Mouse (Mus musculus): ENCODE measurements around the gene Trim67. TPM values are rescaled to one million over a fixed set of nuclear protein-coding genes. Genes with fewer than 3 reads are reported as not detected.

The Trim67 gene
- not detected in 2 replicates for polyA plus RNA-seq (2015; fragmentation: Nextera tagmentation; extraction: Ambion mirVana)

GRCm38 (mm10) chr8:124792708-124793107, at the start of gene Trim67:
Trim67 (plus strand) TSS chr8:124793092.
- DNase-seq (ENCODE audit: low spot score): peak; percentile 19

- DNase-seq (ENCODE audit: low spot score): no peak
Measured at GRCm38 (mm10) chr8:124746661-124747060, 46.2 kb upstream of the Trim67 start.

GRCm38 (mm10) chr8:124751191-124751590, 41.7 kb upstream of the Trim67 start:
- DNase-seq (ENCODE audit: low spot score): no peak

DNA sequence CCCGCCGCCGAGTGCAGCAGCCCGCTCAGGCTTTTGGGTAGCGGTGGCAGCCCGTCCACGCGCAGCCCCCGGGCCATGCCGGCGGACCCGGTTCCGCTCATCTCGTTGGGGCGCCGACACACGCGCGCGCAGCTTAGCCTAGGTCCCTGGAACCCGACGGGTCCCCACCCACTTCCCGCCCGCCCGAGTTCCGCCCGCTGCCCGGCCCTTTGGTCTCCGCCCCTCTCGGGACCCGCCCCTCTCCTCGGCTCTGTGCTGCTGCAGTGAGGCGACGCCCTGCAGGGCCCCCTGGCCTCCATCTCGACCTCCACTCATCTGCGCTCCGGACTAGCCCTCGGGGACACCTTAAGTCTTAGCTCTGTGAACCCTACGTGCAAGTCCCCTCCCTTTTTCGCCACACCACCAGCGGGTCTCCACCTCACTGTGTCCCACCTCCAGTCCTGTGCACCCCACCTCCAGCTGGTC, 41.2 kb upstream of the Trim67 start, which contains the start of gene Fam89a:
Fam89a (minus strand) TSS at position 124 of the 465 bp plus-strand sequence.
- DNase-seq (ENCODE audit: low spot score): peak; percentile 53

GRCm38 (mm10) chr8:124752325-124752862, 40.5 kb upstream of the Trim67 start:
- DNase-seq (ENCODE audit: low spot score): no peak

DNA sequence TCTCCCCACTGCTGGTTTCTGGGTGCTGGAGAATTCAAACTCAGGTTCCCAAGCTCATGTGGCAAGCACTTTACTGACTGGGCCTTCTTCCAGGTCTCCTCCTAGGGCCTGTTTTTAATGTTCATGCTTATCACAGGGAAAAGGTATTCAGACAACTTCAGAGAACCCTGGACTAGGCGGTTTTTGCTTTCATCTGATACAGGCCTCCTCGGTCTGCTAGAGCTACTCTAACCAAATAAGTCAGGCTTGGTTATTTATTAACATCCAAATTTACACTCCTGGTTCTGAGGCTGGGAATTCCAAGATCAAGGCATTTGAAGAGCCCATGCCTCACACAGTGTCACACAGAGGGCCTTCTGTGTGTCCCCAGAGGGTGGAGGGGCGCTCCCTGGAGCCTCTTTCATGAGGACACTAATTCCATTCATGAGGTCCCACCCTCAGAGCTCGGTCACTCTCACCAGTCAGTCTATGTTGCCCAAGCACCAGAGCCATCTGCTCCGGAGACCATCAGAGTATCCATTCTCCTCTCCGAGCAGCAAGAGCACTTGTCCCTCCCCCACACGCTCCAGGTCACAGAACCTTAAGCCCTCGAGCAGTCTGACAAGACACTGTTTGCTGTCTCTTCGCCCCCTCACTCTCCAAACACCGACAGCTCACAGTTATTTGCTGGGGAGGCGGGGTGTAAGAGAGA, 38.6 kb upstream of the Trim67 start:
- DNase-seq (ENCODE audit: low spot score): no peak

GRCm38 (mm10) chr8:124754792-124755190, 38.1 kb upstream of the Trim67 start:
- no peak for DNase-seq (ENCODE audit: low spot score)

DNA sequence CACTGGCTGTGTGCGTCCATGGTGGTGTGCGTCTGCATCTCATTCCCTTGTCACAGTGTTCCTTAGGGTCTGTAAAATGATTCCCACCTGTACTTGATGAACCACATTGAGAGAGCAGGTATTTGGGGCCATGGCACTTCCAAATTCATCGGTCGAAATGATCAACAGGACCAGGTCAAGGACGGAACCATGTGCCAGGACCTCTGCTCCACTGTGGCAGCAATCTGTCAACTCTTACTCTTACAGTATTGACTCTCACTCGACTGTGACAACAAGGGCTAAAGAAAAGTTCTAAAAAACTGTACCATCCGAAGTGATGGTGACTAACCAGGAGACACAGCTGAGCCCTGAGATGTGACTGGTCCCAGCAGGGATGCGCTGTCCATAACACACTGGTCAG, 37.4 kb upstream of the Trim67 start:
- no peak for DNase-seq (ENCODE audit: low spot score)

- DNase-seq (ENCODE audit: low spot score): no peak
Measured at GRCm38 (mm10) chr8:124756153-124756552, 36.7 kb upstream of the Trim67 start.

DNA sequence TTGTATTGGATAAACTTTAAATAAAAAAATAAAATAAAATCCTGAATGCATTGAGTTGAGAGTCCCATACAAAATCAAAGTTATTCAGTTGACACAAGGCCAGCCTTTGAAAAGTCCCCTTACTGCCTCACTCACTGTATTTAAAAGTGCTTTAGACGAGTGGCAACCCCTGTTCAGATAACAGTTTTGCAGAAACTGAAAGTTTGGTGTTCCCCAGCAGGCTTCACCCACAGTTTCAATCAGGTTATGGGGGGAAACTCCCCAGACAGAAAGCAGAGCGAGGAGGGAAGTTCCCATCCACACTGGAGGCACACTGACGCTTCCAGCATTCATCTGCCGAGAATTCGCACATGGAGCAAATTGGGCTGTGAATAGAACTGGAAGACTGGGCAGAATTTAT, 36.3 kb upstream of the Trim67 start:
- DNase-seq (ENCODE audit: low spot score): no peak

DNA sequence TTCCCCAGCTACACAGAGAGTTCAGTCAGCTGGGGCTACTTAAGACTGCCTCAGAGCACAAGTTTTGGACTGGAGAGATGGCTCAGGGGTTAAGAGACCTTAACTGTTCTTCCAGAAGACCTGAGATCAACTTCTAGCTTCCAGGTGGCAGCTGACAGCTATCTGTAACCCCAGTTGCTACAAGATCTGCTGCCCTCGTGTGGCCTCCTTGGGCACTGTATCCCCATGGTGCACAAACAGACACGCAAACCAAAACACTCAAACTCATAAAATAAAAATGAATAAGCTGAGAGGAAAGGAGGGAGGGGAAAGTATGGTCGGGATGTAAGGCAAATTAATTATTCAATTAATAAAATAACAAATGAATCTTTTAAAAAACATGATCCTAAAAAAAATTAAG, 34.3 kb upstream of the Trim67 start:
- DNase-seq (ENCODE audit: low spot score): peak; percentile 61

- DNase-seq (ENCODE audit: low spot score): no peak
Measured at GRCm38 (mm10) chr8:124763061-124763460, 29.8 kb upstream of the Trim67 start.

GRCm38 (mm10) chr8:124772389-124772788, 20.5 kb upstream of the Trim67 start:
- DNase-seq (ENCODE audit: low spot score): no peak

DNA sequence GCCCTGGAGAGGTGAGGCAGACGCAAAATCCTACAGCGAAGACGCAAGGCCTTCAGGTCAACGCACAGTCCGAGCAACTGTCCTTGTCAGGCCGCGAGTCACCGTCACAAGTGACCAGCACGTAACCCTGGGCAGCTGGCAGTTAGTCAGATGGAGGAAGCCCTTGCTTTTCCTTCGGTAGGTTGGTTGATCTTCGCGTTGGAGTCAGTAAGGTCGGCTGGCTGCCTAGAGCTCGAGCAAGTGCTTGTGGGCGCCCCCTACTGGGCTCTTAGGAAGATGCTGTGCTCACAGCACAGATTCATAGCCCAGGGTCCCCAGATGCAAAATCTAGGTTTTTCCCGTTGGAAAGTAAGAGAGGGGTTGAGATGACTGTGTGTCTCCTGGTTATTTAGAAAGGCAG, 17.2 kb upstream of the Trim67 start:
- DNase-seq (ENCODE audit: low spot score): peak; percentile 62

DNA sequence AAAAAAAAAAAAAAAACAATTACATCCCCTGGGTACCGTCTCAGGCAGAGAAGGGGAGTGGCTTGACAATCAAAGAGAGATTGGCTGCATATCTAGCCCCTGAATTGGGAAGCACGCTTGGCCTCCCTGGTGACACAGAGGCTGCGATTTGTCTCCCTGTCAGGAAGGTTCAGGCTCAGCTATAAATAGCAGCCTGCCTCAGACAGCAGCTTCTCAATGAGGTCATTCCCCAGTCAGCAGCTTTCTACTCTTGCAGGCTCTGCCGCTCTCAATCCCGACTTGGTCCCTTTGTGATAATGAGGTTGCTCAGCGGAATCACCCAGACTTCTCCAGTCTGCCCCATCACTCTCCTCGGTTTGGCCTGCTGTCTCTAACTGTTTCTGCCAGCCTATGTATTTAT, 12.7 kb upstream of the Trim67 start:
- no peak for DNase-seq (ENCODE audit: low spot score)

- no peak for DNase-seq (ENCODE audit: low spot score)
Measured at GRCm38 (mm10) chr8:124782431-124782830, 10.5 kb upstream of the Trim67 start.

DNA sequence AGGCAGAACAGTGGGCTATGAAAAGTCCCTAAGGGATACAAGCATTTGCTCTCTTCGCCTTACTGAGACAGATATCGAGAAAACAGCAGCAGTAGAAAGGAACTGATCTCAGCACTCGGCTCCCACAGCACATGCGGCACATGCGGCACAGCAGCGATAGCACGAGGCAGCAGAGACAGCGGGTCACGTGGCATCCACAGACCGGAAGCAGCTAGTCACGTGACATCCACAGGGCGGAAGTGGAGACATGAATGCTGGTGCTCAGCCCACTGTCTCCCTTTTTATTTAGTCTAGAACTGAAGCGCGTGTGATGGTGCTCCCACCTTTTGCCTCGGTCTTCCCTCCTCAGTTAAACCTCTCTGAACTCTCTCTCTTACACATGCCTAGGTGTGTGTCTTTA, 9.7 kb upstream of the Trim67 start:
- no peak for DNase-seq (ENCODE audit: low spot score)

DNA sequence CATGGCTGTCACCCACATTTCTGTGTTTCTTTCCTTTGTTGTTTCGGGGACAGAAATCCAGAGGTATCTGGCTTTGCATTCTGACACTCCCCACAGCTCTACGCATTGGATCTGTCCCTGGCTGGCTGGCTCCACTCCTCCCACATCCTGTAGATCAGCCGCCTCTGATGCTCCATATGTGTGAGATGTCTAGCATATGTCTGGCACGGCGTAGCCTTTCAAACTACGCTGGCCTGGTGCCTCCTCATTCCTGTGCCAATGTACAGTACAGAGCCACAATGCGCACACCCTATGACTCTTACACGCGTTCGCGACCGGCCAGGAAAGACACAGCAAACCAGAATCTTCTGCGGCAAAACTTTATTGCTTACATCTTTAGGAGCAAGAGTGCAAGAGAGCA, 8.3 kb upstream of the Trim67 start:
- DNase-seq (ENCODE audit: low spot score): no peak

DNA sequence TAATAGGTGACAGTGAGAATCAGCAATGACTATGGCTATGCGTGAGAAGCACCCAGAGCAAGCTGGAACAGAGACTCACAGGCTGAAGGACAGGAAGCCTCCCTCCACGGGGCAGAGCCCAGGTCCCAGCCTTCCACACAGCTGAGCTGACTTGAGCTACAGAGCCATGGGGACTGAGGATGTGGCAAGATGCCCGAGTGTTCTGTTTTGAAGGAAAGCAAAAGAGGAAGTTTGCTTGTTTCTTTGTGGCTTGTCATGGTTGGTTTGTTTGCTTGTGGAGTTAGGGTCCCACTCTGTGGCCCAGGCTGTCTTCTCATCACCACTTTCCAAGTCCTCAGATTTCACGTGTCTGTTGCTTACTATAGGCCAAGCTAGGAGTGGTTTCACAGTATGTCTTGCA, 2.2 kb upstream of the Trim67 start:
- DNase-seq (ENCODE audit: low spot score): no peak

DNA sequence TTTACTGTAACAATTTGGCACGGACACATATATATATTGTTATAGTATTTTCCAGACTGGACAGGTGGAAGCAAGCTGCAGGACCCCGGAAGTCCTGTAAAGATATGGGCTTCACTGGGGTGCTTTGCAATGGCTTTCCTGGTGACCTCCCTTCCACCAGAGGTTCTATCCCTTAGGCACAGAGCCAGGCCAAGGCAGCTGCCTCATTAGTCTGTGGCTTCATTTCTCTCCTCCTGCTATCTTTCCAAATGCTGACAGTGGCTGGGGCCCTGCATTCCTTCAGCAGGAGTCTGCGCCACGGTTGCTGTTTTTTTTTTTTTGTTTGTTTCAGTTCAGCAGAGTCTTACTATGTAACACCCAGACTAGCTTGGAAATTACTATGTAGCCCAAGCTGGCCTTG, 1.1 kb upstream of the Trim67 start:
- no peak for DNase-seq (ENCODE audit: low spot score)

DNA sequence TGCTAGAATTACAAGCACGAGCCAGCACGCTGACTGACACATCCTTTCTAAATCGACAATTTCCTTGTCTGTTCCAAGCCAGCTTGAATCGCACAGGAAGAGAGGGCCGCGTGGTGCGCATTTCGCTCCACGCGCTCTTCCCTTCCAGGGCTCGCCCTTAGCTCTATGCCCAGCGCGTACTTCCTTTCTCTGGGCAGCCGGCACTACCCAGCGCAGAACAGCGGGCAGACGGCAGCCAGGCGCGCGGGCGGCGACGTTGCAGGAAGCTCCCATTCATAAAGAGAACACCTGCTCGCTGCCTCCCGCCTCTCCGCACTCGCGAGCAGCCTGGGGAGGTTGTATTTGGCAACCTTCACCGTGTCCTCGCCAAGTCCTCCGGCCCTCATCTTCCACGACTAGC, 706 bp upstream of the Trim67 start:
- DNase-seq (ENCODE audit: low spot score): peak; percentile 37

DNA sequence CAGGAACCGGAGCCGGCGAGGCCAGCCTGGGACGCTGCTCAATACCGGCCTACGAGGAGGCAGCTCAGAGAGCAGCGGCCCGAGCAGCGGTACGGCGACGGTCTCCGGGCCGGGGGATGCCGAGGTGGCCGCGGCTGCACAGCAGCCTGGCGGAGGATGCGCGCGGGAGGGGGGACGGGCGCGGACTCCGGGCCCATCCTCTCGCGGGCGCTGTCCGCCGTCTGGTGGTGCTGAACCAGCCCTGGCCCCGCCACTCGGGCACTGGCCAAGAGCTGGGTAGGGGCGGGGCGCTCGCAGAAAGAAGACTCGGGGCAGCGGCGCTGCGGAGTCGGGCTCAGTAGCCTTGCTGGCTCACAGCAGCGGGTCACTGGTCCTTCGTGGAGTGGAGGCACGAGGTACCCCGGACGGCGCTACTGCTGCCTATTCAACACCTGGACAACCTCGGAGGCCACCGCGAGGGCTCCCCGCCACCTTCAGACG, 320 bp downstream of the Trim67 start:
- peak; percentile 76 for DNase-seq (ENCODE audit: low spot score)

All from thymus, postnatal 0 days (tissue).